Mouse (Mus musculus) induced T-regulatory cell, adult 2 months (primary cell): ENCODE measurements at regions not wholly inside any gene's neighbourhood (a gene's known extent, or its start where the extent isn't known, plus 50 kb on each side); places are given as distances from the start of the nearest gene placed in this dataset.
"Not testable (repeated sequence)": the region's sequence is repeated elsewhere in the genome, so short reads cannot be mapped to it uniquely, and the experiment has no call there.

Source experiments
- DNase-seq: peaks from one replicate; pipeline ENCODE4 v3.0.0-alpha.2; 2012; ENCODE audit warnings: low read depth

DNA sequence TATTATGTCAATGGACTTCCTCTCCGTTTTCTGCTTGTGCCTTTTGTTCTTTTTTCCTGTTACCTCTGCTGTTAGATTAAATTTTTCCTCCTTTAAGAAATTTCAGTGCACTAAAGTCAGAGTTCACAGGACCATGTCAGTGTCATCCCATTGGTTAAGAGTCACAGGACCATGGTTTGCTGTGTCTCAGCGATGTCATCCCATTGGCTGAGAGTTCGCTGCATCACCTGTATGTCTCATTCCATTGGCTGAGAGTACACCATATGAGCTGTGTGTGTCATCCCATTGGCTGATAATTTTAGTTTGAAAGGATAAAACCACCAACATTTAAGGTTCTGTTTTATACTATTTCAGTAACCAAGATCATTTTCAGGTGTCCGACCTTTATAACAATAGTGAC is 50.7 kb upstream of the Jade1 start:
- DNase-seq: no peak

DNA sequence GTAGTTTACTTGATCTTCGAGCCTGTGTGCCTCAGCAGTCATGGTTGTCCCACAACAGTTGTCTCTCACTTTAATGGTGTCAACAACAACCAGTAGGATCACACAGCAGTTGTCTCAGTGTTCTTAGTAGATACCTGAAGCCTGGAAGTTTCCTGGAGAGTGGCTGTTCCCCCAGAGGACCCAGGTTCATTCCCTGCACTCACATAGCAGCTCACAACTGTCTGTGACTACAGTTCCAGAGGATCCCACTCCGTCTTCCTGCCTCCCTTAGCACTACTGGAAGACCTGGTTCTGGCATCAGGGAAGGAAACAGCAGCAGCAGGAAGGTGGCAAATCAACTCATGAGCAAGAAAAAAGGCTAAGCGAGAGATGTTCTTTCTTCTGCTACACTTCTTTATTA is 53.4 kb upstream of the Jade1 start:
- DNase-seq: no peak

DNA sequence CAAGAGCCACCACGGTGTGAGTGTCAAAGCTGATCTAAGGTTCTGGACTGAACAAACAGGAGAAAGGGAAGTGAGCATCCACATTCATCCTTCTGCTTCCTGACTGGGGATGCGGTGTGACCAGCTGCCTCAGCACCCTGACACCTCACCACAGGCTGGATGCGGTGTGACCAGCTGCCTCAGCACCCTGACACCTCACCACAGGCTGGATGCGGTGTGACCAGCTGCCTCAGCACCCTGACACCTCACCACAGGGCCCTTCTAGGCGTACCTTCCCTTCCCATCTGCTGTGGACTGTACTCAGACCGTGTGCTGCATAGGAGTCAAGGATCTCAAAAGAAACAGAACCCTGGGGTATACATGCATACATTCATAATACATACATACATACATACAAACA is 53.9 kb upstream of the Jade1 start:
- not testable (repeated sequence) for DNase-seq

DNA sequence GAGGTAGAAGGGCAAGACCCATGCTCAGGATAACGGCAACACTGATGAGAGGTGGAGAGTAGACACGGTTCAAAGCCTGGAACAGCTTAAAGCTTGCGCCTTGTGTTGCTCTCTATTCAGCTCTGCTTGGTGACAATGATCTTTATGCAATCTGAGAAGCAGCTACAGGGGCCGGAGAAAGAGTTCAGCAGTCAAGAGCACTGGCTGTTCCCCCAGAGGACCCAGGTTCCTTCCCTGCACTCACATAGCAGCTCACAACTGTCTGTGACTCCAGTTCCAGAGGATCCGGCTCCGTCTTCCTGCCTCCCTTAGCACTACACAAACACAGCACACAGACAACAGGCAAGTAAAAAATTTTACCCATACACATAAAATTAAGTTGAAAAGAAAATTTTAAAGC is 54.4 kb upstream of the Jade1 start:
- no peak for DNase-seq

DNA sequence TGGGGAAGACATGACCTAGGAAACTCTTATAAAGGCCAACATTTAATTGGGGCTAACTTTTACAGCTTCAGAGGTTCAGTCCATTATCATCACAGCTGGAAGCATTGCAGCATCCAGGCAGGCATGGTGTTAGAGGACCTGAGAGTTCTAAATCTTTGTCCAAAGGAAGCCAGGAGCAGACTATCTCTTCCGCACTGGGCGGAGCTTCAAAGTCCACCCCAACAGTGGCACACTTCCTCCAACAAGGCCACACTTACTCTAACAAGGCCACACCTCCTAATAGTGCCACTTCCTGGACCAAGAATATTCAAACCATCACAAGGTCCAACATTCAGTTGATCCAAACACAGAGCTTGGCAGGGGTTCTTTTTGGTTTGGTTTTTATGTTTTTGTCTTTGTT is 55.9 kb upstream of the Jade1 start:
- no peak for DNase-seq

DNA sequence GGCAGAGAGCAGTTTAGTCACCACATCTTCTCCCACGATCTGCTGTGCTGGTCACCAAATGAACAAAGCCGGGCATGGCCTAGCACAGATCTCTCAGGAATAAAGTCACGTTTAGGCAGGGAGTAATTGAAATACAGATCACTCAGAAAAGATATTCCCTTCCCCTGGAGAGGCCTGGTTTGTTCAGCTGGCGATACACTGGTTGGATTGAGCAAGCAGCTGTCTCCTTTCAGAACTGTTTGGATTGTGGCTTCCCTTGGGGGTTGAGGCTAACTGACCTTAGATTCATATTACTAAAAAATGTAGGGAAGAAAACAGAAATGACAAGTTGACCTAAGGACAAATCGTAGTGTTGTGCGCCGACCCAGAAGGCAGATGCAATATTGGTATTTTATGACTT is 56.7 kb upstream of the Jade1 start:
- no peak for DNase-seq

DNA sequence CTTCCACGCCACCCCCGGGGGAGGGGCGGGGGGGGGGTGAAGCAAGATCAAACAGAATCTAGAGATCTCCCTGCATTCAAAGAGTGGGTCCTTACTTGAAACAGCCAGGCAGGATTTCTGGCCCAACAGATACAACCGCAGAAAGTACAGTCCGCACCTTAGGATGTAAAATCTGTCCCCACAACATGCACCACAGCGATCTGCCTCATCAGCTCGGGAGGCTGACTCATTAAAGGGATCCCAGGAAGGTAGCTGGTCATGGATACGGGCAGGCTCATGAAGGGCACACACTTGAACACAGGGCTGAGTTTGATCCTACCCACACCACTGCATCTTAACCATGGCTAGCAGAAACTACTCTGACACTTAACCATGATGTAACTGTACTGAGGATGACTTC is 57.8 kb upstream of the Jade1 start:
- DNase-seq: no peak

DNA sequence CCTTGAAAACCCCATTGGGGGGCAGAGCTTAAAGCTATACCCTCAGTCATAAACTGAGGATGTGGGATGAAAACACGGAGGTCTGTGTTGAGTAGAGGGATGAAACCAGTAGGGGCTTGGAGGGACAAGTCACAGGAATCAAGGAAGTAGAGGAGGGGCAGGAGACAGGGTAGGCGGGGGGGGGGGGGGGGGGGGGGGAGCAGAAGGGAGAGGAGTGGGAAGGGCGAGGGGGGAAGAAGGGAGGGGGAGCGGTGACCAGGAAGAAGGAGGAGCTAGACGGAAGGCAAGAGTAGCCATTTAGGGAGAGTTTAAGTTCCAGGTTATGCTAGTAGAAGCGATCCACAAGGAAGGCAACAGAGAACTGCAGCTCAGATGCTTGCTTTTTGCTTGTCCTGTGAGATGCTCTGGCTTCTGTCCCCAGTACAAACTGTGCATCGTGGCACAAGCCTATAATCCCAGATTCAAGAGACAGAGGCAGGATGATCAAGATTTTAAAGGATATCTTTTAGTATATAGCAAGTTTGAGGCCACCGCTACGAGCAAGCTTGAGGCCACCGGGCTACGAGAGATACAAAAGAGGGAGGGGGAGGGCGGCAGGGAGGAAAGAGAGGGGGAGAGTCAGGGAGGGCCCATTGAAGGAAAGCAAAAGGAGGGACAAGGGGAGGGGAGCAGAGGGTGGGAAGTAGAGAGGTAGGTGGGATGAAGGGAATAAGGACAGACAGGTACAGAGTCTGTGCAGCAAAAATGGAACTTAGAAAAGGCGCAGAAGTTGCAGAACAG is 58.4 kb upstream of the Jade1 start:
- no peak for DNase-seq

DNA sequence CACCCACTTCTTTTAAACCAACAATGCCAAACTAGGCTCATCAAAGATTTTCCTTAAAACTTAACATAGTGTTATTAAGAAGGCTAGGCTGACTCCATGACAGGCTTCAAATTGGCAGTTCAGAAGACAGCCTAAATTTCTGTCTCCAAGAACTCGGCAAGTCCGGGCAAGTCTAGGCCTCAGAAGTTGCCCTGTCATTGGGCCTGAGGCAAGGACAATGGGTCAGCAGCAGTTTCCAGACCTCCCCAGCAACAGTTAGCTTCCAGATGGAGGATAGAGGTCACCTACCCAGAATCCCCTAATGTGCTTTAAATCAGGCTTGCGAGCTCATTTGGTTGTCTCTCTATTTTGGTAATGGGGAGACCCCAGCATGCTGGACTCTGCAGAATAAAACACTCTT is 59.6 kb upstream of the Jade1 start:
- DNase-seq: no peak

DNA sequence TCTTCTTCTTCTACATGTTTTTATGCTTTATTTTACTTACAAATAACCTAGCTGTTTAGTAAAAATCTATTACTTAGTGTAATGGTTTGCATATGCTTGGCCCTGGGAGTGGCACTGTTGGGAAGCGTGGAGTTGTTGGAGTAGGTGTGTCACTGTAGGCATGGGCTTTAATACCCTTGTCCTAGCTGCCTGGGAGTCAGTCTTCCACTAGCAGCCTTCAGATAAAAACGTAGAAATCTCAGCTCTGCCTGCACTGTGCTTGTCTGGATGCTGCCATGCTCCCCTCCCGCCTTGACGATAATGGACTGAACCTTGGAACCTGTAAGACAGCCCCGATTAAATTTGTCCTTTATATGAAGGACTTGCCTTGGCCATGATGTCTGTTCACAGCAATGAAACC is 60.4 kb upstream of the Jade1 start:
- no peak for DNase-seq

DNA sequence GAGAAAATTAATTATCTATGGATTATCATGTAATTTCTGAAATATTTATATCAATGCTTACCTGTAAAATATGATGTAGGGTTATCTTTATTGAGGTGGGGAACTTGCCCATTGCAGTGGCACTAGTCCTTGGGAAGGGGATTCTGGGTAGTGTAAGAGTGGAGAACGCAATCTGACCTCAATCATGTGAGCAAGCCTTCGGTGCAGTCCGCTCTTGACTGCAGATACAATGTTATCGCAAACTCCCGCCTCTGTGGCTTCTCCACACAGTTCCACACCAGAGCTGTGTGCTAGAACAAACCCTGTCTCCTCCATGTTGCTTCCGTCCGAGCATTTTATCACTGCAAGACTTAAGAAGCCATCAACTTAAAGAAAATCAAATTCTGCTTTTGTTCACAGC is 62.1 kb upstream of the Jade1 start:
- DNase-seq: no peak

DNA sequence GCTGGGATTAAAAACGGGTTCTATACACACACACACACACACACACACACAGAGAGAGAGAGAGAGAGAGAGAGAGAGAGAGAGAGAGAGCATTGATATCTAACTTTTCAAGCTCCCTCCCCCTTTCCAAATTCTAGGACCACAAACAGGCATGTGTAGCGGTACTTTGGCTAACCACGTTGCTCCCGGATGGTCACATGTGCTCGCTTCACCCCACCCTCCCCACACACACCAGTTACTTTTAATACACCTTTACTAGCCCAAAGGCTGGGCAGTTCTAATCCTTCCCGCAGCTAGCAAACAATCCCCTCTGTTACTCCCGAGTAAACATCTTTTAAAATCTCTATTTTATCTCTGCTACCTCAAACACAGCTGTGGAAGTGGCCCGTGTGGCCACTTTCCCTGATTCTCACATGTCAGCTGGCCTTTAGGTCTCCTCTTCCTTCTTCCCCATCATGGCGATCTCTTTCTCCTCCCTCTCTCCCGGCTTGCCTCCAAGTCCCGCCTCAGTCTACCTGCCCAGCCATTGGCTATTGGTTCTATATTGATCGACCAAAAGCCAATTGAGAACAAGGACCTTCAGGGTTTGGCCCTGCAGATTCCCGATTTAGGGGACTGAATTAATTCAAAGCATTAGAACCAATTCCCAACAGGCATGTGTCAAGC is 62.7 kb upstream of the Jade1 start:
- no peak for DNase-seq

DNA sequence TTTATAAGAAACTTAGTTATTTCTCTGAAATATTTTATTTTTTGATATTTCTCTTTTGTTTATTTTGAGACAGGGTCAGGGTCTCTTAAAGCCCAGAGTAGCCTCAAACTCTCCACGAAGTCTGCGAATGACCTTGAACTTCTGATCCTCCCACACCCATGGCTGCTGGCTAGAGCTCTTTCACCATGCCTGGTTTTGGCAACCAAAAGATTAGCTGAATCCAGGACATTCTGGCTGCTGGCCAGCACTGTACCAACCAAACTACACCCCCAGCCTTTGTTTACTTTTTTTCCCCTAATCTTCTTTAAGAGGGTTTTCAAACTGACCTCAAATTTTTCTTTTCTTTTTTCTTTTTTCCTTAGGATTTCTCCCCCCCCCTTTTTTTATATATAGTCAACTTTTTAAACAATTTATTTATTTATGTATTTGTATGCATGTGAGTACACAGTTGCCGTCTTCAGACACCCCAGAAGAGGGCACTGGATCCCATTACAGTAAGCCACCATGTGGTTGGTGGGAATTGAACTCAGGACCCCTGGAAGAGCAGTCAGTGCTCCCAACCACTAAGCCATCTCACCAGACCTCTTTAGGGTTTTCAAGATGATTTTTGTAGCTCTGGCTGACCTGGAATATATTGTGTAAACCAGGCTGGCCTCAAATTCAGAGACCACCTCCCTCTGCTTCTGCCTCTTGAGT is 63.4 kb upstream of the Jade1 start:
- DNase-seq: no peak

DNA sequence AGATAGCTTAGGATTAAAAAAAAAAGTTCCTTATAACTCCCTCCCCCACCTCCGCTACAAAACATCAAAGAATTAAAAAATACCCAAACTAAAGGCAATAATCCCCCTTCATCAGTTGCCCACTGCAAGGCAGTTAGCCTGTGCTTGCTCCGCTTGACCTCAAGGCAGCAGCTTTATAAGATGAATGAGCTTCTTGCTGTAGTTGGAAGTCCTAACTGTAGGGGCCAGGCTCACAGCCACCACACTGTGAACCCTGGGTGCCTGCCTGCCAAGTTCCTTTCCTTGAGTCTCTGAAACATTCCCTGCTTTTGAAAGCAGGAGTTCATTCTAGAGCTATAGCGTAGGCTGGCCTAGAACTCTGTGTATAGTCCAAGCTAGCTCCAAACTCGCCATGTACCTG is 64.3 kb upstream of the Jade1 start:
- no peak for DNase-seq

DNA sequence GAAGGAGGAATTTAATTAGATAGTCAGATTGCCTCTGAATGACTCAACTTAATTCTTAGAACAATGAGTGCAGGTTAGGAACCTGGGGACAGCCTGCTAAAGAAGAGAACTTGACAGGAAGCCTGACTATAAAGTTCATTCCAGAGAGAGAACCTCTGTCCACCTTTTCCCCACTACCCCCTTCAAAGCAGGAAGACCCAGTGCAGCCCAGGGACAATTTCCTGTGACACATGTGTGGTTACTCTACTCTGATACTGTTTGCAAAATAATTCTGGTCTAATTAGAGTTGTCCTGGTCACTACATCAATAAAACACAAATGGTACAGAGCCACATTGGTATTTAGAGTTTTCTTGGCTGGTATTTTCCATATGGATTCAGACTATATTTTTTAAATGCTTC is 65.5 kb upstream of the Jade1 start:
- DNase-seq: no peak

DNA sequence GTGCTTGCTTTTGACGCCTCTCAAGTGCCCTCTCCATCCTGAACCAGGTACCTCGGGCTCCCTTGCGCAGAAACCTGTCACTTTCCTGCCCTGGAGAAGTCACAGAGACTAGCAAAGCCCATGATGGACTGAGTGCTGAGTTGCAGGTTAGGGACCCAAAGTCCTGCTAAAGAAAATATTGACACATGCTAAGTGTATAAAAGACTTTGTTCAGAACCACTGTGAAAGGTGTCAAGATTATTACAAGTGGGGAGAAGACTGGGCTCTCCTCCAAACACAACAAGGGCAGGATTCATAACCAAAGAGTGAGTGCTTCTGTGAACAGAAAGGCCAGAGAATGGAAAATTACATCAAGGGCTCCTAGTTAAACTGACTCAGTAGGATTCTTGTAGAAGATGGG is 66.0 kb upstream of the Jade1 start:
- no peak for DNase-seq

DNA sequence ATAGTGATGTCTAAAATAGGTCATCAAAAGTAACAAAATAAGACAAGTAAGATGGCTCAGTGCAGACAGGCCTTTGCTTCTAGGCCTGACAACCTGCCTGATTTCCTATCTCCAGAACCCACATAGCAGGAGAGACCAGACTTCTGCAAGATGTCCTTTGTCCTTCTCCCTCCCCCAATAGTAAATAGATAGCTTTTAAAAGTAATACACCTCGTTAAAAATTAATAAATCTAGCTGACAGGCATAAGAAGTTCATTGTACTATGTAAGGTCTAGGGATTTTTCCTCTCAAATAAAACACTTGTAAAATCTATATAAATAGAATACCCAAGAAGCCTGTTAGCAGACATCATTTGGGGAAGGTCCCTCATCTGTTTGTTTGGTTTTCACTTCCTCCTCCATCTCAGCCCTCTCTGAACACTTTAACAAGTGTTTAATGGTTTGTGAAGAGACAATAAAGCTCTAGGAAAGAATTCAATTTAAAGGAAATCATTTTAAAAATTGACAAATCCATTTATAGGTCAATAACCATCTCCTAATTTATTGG is 67.2 kb upstream of the Jade1 start:
- no peak for DNase-seq

DNA sequence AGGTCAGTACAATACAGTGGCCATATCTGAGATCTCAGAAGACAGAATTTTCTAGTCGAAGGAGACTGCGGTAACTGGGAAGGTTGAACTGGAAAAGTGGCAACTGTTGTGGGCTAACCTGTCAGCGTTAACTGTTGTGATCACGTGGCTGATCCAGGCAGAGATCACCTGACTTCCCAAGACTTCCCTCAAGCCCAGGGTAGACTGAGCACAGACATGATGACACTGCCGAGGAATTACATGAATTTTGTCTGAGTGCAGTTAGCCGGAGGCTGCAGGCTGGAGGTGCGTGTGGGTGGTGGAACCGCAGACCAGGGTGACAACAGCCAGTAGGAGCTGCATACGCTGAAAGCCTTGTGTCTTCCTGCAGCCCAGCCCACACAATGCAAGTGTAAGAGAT is 70.6 kb upstream of the Jade1 start:
- no peak for DNase-seq

DNA sequence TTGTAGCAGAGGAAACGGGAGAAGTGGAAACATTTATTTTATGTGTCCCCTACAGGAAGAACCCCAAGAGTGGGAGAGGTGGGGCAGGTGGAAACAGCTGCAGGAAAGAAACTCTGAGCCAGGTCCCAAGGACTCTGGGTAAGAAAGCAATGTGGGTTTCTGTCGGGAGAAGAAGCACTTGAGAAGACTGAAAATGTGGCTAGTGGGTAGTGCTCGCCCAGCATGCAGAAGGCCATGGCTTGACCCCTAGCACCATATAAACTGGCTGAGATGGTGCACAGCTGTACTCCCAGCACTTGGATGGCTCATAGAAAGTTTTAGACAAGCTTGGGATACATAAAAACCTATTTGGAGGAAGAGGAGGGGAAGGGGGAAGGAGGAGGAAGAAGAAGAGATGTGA is 71.9 kb upstream of the Jade1 start:
- DNase-seq: no peak

DNA sequence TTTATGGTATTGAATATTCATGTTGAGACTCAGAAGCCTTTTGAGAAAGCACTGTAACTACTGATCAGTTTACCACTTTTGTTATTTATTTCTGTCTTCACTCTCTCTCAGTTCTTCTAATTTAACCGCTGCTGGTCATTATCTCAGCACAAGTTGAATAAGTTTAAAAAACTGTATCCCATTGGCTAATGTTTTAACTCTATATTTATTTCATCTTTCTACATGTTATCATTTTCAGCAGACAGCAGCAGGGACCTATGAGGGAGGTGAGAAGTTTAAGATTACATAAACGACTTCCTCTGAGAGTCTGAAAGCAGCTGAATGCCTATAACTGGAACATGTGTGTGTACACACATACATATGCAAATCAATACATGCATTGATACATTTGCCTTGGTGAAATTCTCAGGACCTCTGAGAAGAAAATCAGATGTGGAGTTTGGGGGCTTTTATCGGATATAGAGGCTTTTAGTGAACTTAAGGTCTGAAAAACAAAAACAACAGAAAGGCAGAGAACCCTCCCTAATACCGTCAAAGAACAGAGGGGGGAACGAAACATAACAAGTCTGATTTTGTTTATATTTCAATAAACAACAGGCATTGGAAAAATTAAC is 72.5 kb upstream of the Jade1 start:
- no peak for DNase-seq

DNA sequence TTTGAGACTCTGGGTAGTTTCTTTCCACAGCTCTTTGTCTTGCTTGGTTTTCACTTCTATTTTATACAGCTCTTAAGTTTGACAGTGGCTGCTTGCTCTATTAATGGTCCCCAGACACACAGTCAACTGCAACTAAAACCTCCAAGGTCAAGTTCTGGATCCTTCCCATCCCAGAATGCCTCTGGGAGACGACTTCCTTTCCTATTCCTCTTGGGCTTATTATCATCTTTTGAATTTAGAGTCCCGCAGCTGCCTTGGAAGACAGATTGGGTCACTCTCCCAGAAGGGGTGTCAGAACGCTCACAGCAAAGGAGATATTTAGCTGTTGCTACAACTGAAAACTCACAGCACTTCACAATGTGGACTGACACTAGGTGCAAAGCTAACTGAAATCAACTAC is 75.3 kb upstream of the Jade1 start:
- DNase-seq: no peak

DNA sequence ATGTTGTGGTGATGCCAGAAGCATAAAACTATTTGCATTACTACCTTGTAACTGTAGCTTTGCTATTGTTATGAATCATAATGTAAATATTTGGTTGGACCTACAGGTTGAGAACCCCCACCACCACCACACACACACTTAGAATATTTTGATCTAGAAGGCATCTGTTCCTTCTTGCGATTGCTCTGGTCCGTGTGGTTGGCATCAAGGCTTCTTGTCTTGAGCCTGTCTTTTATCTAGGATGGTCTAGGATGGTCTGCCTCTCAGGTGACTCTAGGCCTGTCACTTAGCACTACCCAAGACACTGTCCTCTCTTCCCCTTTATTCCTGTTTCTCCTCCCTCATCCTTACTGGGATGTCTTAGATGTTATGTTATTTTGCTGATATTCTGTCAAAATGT is 76.6 kb upstream of the Jade1 start:
- DNase-seq: no peak

DNA sequence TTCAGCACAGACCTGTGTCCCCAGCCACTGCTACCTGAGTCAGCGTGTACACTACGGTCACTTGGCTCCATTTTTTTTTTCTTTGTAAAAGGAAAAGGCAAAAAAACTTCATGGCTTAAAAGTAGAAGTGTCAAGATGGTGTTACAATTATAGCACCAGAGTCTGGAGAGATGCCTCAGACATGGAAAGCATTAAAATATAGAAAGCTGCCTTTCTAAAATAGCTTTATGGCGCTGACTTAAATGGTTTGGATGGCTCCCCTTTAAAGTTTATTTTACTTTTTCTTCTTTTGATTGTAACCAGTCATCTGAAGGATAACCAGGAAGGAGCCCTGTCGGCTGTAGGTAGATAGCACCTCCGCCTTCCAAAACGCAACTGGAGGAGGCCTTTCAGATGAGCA is 79.0 kb upstream of the Jade1 start:
- no peak for DNase-seq
